Mouse (Mus musculus): ENCODE measurements at regions not wholly inside any gene's neighbourhood (a gene's known extent, or its start where the extent isn't known, plus 50 kb on each side); places are given as distances from the start of the nearest gene placed in this dataset.

DNA sequence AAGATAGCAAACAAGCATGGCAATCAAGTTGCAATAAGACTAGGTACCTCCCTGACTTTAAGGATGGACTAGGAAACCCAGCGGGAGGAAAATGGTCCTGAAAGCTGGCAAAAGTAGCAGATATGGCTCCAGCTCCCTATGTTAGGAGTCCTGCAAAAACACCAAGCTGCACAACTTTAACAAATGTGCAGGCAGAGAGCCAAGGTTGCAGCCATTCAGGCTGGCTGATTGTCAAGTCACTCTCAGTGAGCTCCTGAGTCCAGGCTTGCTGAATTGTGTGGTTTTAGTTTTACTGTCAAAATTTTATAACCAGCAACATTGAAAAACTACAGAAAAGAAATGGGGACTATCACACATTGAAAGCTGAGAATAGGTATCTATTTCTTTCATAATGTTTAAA is 1122.8 kb upstream of the Slc10a2 start:
- DNase-seq (ENCODE audit: low read depth, low spot score): peak; percentile 41

DNA sequence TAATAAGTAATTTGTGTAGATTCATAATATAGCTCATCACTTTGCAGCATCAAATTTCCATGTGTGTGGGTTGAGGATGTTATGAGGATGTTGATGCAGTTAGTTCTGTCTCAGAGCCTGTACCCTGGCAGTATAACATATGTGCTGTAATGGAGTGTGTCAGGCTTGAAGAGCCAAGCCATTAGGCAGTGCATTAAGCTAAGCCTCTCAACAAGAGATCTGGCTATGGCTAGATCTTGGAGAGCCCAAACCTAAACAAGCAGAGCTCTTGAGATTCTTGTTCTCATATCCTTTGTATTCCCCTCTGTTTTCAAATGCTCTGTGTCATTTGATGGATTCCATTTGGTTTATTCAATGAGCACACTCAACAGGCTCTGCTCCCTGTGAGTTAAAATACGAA is 1120.0 kb upstream of the Slc10a2 start:
- no peak for DNase-seq (ENCODE audit: low read depth, low spot score)

DNA sequence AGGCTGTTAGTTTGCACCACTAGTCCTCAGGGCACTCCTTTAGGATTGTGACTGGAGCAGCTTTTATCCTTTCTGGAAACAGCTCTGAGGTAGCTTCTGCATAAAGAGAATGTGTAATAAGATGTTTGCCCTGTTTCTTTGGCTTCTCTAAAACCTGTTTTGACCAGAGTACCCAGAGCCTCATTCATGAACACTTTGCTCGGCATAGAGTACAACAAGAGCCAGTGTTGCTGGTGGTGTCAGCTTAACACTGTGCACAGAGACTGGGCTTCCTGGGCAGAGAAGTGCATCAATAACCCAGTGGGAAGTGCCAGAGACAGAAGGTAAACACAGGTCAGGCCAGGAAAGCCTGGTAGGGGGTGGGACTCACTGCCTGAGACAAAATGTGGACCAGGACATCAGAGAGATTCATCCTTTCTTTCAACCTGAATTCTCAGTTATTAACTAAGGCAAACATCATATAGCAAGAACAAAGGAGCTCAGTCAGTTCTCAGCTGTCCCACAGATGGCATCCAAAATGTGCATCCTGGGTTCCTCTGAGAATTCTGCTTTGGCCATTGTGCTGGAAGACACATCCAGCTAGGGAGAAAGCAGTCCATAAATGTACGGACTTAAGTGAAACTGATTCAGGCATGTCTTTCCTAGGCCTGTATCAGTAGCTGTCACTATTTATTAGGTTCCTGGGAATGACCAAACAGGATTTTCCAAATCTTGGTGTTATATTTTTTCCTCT is 1102.6 kb upstream of the Slc10a2 start:
- DNase-seq (ENCODE audit: low read depth, low spot score): no peak

DNA sequence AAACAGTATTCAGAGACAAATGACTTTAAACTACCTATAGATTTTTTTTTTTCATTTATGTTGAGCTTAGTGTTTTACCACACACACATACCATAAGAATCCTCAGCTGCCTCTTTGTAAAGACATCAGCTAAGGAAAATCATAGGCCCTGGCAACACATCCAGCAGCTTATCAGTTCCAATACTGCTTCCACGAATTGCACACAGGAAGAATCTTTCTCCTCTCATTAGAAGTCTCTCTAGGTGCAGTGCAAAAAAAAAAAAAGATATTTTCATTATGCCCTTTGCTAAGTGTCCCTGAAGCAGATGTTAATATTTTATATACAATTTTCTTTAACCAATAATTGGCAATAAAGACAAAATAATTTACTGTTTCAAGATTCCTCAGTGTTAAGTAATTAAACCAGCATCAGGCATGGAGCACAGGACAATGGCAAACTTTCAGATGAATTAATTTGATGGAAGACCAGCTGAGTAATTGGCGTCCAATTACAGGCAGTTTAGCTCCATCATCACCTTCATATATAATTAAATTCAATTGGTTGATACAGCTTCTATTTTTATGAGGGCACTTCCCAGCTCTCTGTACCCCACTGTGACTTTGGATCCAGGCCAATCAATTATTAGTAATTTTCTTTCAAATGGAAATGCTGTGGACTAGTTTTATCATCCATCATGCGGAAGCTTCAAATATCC is 1099.0 kb upstream of the Slc10a2 start:
- no peak for DNase-seq (ENCODE audit: low read depth, low spot score)

- peak; percentile 53 for DNase-seq (ENCODE audit: low read depth, low spot score)
Observed at GRCm38 (mm10) chr8:6191431-6191830, 1086.3 kb upstream of the Slc10a2 start.

GRCm38 (mm10) chr8:6188422-6188821 is 1083.3 kb upstream of the Slc10a2 start:
- peak; percentile 21 for DNase-seq (ENCODE audit: low read depth, low spot score)

DNA sequence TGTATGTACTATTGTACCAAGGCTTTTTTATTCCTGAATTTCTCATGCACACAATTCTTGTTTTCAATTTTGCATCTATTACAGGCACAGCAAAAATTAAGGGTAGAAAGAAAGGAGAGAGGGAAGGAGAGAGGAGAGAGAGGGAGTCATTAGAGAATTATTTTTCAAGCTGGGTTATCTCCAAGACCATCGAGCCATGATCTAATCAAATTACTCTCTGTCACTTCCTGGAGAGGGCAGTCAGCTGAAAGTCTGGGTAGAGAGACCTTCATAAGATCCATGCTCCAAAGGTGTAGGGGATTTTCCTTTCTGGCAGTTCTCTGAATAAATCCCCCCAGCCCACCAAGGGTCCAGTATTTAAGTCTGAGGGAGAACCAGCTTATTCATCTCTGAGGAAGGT is 1081.4 kb upstream of the Slc10a2 start:
- no peak for DNase-seq (ENCODE audit: low read depth, low spot score)

GRCm38 (mm10) chr8:6179602-6180001 is 1074.5 kb upstream of the Slc10a2 start:
- DNase-seq (ENCODE audit: low read depth, low spot score): no peak

DNA sequence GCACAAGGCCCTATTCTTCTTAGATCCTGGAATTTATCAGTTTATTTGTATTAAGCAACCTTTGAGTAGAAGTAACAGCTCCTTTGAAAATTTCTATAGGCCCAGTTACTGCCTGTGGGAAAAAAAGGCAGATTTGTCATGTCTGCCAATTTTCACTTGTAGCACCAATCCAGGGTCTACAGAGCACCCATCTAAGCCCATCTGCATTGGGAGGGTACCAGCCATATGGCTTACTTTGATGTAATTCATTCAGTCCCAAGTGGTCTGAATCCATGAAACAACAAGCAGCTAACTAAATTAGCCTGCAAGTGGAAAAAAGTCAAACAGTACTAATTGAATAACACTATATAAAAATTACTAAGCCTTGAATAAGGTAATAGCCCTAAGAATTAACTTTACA is 1061.3 kb upstream of the Slc10a2 start:
- DNase-seq (ENCODE audit: low read depth, low spot score): no peak

DNA sequence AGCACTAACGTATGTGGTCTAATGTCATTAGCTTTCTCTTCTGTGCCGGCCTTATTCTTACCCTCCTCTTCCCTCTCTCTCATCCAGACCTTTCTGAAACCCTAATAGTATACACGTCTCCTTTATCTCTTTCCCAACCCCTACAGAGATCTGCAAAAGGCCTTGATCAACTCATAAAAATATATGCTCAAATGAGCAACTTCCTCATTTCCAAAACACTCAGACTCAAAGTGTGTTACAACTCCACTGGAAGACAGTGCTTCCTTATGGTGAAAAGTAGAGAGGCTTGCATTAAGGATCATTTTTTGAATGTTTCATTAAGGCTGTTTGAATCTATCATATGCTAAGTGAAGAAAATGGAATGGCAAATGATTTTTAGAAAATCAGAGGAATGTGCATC is 1060.1 kb upstream of the Slc10a2 start:
- no peak for DNase-seq (ENCODE audit: low read depth, low spot score)

- peak; percentile 20 for DNase-seq (ENCODE audit: low read depth, low spot score)
Observed at GRCm38 (mm10) chr8:6164758-6165157, 1059.6 kb upstream of the Slc10a2 start.

GRCm38 (mm10) chr8:6144588-6144987 is 1039.4 kb upstream of the Slc10a2 start:
- DNase-seq (ENCODE audit: low read depth, low spot score): no peak

DNA sequence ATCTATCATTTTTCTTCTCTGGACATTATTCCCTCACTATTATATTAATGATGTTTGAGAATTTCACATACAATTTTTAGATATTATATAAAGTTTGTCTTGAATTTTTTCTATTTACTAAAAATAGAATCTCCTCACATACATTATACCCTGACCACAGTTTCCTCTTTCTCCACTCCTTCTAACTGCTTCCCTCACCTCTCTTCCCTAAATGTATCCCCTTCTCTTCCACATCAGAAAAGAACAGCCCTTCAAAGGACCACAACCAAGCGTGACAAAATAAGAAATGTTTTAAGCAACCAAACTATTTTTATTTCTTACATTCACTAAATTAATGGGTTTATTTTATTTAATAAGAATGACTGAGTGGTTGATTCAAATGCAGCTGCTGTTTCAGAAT is 1034.9 kb upstream of the Slc10a2 start:
- no peak for DNase-seq (ENCODE audit: low read depth, low spot score)

- DNase-seq (ENCODE audit: low read depth, low spot score): no peak
Observed at GRCm38 (mm10) chr8:6139171-6139570, 1034.0 kb upstream of the Slc10a2 start.

- DNase-seq (ENCODE audit: low read depth, low spot score): no peak
Observed at GRCm38 (mm10) chr8:6132243-6132751, 1027.1 kb upstream of the Slc10a2 start.

GRCm38 (mm10) chr8:6125265-6125664 is 1020.1 kb upstream of the Slc10a2 start:
- no peak for DNase-seq (ENCODE audit: low read depth, low spot score)

DNA sequence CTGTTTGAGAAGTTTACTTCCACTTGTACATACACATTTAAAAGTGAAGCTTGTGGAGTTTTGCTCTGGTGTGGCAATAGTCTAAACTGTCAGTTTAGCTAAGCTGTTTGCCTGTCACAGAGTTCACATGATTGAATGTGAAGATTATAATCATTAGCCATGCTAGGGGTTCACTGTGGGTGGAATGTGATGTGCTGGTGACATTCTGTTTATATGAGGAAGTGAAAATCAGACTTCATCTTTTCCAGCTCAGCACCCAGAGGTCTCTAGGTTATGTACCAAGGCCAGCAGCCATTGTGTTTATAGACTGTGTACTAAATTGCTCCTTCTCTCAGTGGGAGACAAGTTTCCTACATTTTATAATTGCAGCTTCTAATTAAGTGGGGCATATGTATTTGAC is 1014.4 kb upstream of the Slc10a2 start:
- DNase-seq (ENCODE audit: low read depth, low spot score): no peak

DNA sequence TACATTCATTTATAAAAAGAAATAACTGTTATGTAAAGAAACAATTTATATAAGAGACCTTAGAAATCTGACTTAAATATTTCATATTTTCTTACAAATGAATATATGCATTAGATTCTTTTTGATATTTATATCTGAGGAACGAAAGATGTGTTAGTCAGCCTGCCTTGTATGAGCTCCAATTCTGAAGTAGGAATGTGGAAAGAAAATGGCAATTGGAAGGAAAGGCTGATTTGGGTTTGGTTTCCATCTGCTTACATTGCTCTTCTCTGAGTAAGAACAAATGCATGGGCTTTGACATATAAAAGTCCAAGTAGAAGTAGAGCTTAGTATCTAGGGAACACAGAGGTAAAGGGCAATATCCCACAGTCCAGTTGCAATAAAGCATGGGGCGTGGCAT is 1006.2 kb upstream of the Slc10a2 start:
- no peak for DNase-seq (ENCODE audit: low read depth, low spot score)

DNA sequence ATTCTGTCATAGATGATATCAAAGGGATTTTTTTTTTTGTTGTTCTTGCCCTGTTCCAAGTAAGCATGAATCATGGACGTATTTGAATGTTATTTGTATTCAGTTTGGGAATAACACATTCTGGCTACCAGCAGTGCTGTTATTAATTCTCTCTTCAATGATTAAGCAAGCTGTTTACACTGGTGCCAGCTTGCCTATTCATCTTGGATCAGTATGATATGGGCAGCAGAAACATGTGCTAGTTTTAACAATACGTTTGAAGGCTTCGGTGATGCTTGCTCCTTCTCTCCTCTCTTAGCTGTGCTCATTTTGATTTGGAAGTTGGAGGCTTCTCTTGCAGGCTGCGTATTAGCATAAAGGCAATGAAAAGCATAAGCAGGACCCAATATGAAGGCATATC is 984.9 kb upstream of the Slc10a2 start:
- no peak for DNase-seq (ENCODE audit: low read depth, low spot score)

DNA sequence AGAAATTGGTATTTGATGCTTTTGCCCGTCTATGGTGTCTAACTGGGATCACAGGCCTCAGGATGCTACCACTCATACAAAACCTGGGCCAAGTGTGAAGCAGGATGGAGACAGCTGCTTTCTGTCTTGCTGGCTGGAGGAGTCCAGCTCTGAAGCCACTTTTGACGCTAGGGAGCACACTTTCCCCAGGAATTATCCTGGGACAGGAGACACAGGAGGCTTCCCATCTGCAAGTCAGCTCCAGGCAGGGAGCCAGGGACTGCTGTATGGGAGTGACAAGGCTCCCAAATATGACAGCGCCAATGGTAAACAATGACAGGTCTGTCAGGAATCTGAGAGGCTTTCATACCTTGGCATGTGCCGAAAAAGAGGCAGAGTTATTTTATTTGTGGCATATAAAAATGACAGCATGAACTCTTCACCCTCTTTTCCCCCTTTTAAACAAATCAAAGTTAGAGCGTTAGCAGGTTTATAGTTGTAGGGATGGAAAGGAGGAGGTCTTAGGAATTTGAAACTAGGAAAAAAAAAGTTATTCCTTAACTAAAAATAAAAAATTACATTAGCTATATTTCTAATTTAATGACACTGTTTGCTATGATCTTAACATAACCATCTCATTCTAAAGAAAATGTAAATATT is 938.9 kb upstream of the Slc10a2 start:
- peak; percentile 98 for DNase-seq (ENCODE audit: low read depth, low spot score)

DNA sequence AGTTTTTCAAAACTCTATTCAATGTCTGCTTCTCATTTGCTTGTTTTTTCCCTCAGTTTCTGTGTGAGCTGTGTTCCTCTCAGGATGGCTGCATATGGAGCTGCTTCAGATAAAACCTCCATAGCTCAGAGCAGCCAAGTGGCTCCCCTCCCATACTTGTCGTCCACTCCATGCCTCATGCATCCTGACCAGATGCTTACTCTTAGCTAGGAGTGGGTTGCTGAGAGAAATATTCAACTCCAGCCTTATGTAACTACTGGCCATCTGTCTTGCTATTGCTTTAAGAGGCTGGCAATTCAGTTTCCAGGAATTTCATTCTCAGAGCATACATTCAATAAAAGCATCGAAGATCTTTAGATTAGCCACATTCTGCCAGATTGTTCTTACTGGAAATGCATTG is 907.1 kb upstream of the Slc10a2 start:
- DNase-seq (ENCODE audit: low read depth, low spot score): no peak

DNA sequence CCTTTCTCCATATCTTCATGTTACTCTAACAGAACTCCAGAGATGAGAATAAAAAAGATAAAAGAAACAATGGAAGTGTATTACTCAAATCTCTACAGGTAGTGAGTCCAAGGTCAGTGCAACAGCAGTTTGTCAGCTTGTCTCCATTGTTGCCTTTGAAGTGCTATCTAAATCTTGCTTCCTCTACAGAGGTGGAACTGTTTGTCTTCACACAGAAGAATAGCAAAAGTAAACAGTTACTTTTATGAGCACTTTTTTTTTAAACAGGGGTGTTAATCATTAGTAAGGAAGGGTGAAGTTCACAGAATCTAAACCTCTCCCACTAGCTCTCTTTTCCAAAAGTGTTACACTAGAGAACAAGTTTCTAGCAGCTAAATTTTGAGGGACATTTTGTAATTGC is 906.0 kb upstream of the Slc10a2 start:
- DNase-seq (ENCODE audit: low read depth, low spot score): no peak

DNA sequence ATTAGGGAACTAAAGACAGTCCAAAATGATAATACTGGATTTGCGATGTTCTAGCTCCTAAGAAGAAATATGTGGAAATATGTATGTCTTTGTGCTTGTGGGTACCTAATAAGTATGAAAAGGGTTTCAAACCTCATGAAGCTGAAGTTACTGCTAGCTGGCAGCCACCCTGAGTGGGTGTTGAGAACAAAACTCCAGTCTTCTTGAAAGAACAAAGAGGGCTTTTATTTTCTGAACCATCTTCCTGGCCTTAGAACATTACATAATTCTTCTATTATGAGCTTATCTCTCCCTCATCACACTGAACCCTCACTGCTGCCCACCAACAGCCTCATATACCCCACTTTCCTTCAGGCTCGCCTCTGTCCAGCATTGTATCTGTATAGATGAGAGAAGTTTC is 905.6 kb upstream of the Slc10a2 start:
- no peak for DNase-seq (ENCODE audit: low read depth, low spot score)
